Mouse (Mus musculus): ENCODE results near the gene Nt5dc1. TPM values are rescaled to one million over a fixed set of nuclear protein-coding genes. Genes with fewer than 3 reads are reported as not detected.

Nt5dc1 gene
- polyA plus RNA-seq, 1 experiment from 2014 or later = 13.2 TPM

GRCm38 (mm10) chr10:34300368-34300767 lies 118.0 kb downstream of the Nt5dc1 start:
- H3K4me3 ChIP-seq (ENCODE audit: low read depth, low read length) = no peak overlapping the region
- no peak overlapping the region for H3K4me2 ChIP-seq
- no peaks in the 10 kb centered on the region for H3K36me3 ChIP-seq (ENCODE audit: control insufficient read depth, insufficient read depth, low read length)
- no peak overlapping the region for H3K27ac ChIP-seq (ENCODE audit: low read depth, low read length)
- H3K9me3 ChIP-seq (ENCODE audit: control insufficient read depth, low read length) = no peaks in the 10 kb centered on the region
- H3K9ac ChIP-seq (ENCODE audit: low read depth, low read length) = no peak overlapping the region
- WGBS = 54% methylated on average over 5 of the region's 5 CpGs
- ATAC-seq (replicated peaks; ENCODE audit: low FRiP score) (no peak), DNase-seq (ENCODE audit: low spot score) (no peak)
- H3K4me1 ChIP-seq (replicated peaks; ENCODE audit: control insufficient read depth, insufficient read depth, low read length) = peaks cover 7% of the 10 kb centered on the region
- H3K27me3 ChIP-seq (replicated peaks; ENCODE audit: control insufficient read depth, insufficient read depth, low read length) = no peaks in the 10 kb centered on the region

- 47% methylated on average over 25 of the region's 25 CpGs for WGBS
- ATAC-seq (replicated peaks; ENCODE audit: low FRiP score) (0 out of 2 replicates have a peak, but pooled peaks have one; percentile 1), DNase-seq (ENCODE audit: low spot score) (no peak)
- H3K27ac ChIP-seq (ENCODE audit: low read depth, low read length) = no peak overlapping the region
- peak overlapping the region; percentile 63 for H3K4me3 ChIP-seq (ENCODE audit: low read depth, low read length)
- H3K9me3 ChIP-seq (ENCODE audit: control insufficient read depth, low read length) = no peaks in the 10 kb centered on the region
- H3K4me2 ChIP-seq = peak overlapping the region; percentile 90
- H3K27me3 ChIP-seq (replicated peaks; ENCODE audit: control insufficient read depth, insufficient read depth, low read length) = no peaks in the 10 kb centered on the region
- H3K4me1 ChIP-seq (replicated peaks; ENCODE audit: control insufficient read depth, insufficient read depth, low read length) = peaks cover 7% of the 10 kb centered on the region
- H3K9ac ChIP-seq (ENCODE audit: low read depth, low read length) = 0 out of 2 replicates have a peak overlapping the region, but pooled peaks have one; percentile 1
- no peaks in the 10 kb centered on the region for H3K36me3 ChIP-seq (ENCODE audit: control insufficient read depth, insufficient read depth, low read length)
Observed at GRCm38 (mm10) chr10:34297980-34298753, 120.2 kb downstream of the Nt5dc1 start.

- Histone ChIP-seq H3K36me3 (ENCODE audit: control insufficient read depth, insufficient read depth, low read length) (no peaks in the 10 kb centered on the region), H3K27ac (ENCODE audit: low read depth, low read length) (no peak within 1 kb of the TSS), H3K9me3 (ENCODE audit: control insufficient read depth, low read length) (no peaks in the 10 kb centered on the region), H3K9ac (ENCODE audit: low read depth, low read length) (0 out of 2 replicates have a peak within 1 kb of the TSS, but pooled peaks have one; percentile 1), H3K4me3 (ENCODE audit: low read depth, low read length) (peak within 1 kb of the TSS; percentile 63), H3K4me2 (peak within 1 kb of the TSS; percentile 90), H3K4me1 (replicated peaks; ENCODE audit: control insufficient read depth, insufficient read depth, low read length) (peaks cover 7% of the 10 kb centered on the region), H3K27me3 (replicated peaks; ENCODE audit: control insufficient read depth, insufficient read depth, low read length) (no peaks in the 10 kb centered on the region)
- peak; percentile 94 for ATAC-seq (replicated peaks; ENCODE audit: low FRiP score)
- under 1% methylated on average over 38 of the region's 38 CpGs for WGBS
- DNase-seq (ENCODE audit: low spot score) = peak; percentile 81
Observed at GRCm38 (mm10) chr10:34297299-34297979, 120.9 kb downstream of the Nt5dc1 start, which contains the start of gene Tspyl4. Gene Tspyl4, plus strand, starts transcription at chr10:34297442.

DNA sequence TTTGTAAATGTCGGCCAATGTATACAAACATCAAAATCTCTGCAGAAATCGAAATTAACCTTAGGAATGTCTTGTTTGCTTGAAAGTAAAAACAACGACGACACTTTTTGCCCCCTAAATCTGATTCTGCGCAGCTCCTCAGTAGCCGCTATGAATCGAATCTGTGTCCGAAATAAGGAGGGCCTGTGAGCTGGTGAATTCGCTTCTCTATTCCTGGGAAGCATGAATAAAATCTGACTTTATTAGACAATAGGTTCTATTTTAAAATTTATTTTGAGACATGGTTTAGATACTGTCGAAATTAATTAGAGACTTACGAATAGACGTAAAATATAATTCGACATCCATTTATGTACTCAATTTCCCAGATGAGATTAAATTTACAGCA lies 121.4 kb downstream of the Nt5dc1 start:
- no peak for DNase-seq (ENCODE audit: low spot score)
- ATAC-seq (replicated peaks; ENCODE audit: low FRiP score) = no peak

DNA sequence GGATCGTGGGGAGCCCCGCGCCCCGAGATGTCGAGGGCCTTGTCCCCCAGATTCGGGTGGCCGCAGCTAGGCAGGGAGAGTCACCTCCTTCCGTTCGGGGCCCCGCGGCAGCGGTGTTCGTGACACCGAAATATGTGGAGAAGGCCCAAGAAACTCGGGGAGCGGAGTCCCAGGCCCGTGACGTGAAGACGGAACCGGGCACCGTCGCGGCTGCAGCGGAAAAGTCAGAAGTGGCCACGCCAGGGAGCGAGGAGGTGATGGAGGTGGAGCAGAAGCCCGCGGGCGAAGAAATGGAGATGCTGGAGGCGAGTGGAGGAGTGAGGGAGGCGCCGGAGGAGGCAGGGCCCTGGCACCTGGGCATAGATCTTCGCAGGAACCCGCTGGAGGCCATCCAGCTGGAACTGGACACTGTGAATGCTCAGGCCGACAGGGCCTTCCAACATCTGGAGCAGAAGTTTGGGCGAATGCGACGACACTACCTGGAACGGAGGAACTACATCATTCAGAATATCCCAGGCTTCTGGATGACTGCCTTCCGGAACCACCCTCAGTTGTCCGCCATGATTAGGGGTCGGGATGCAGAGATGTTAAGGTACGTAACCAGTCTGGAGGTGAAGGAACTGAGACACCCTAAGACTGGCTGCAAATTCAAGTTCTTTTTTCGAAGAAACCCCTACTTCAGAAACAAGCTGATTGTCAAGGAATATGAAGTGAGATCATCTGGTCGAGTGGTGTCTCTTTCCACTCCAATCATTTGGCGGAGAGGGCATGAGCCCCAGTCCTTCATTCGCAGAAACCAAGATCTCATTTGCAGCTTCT lies 135.7 kb downstream of the Nt5dc1 start:
- DNase-seq (ENCODE audit: low spot score) = no peak
- peaks cover 12% of the 10 kb centered on the region for H3K4me1 ChIP-seq (replicated peaks; ENCODE audit: control insufficient read depth, insufficient read depth, low read length)
- ATAC-seq (replicated peaks; ENCODE audit: low FRiP score) = peak; percentile 48
- H3K4me2 ChIP-seq = peak overlapping the region; percentile 91
- no peaks in the 10 kb centered on the region for H3K9me3 ChIP-seq (ENCODE audit: control insufficient read depth, low read length)
- no peaks in the 10 kb centered on the region for H3K36me3 ChIP-seq (ENCODE audit: control insufficient read depth, insufficient read depth, low read length)
- peak overlapping the region; percentile 98 for H3K4me3 ChIP-seq (ENCODE audit: low read depth, low read length)
- 3% methylated on average over 47 of the region's 47 CpGs for WGBS
- peak overlapping the region; percentile 96 for H3K9ac ChIP-seq (ENCODE audit: low read depth, low read length)
- H3K27me3 ChIP-seq (replicated peaks; ENCODE audit: control insufficient read depth, insufficient read depth, low read length) = no peaks in the 10 kb centered on the region
- peak overlapping the region; percentile 56; the same call in 1 of the 2 replicates for H3K27ac ChIP-seq (ENCODE audit: low read depth, low read length)

More for the DNA sequence above, 121.4 kb downstream of the Nt5dc1 start:
- Histone ChIP-seq H3K27me3 (replicated peaks; ENCODE audit: control insufficient read depth, insufficient read depth, low read length) (no peaks in the 10 kb centered on the region), H3K4me3 (ENCODE audit: low read depth, low read length) (peak overlapping the region; percentile 63), H3K4me1 (replicated peaks; ENCODE audit: control insufficient read depth, insufficient read depth, low read length) (peaks cover 7% of the 10 kb centered on the region), H3K9me3 (ENCODE audit: control insufficient read depth, low read length) (no peaks in the 10 kb centered on the region), H3K36me3 (ENCODE audit: control insufficient read depth, insufficient read depth, low read length) (no peaks in the 10 kb centered on the region), H3K4me2 (peak overlapping the region; percentile 90), H3K27ac (ENCODE audit: low read depth, low read length) (no peak overlapping the region), H3K9ac (ENCODE audit: low read depth, low read length) (no peak overlapping the region)
- 10% methylated on average over 13 of the region's 13 CpGs for WGBS

GRCm38 (mm10) chr10:34281962-34282388 lies 136.4 kb downstream of the Nt5dc1 start, which contains the start of gene Tspyl1:
Gene Tspyl1, plus strand, starts transcription at chr10:34282190.
- ATAC-seq (replicated peaks; ENCODE audit: low FRiP score) (peak; percentile 95), DNase-seq (ENCODE audit: low spot score) (peak; percentile 94)
- Histone ChIP-seq H3K36me3 (ENCODE audit: control insufficient read depth, insufficient read depth, low read length) (no peaks in the 10 kb centered on the region), H3K4me3 (ENCODE audit: low read depth, low read length) (peak within 1 kb of the TSS; percentile 98), H3K4me2 (peak within 1 kb of the TSS; percentile 91), H3K27ac (ENCODE audit: low read depth, low read length) (peak within 1 kb of the TSS; percentile 68), H3K9me3 (ENCODE audit: control insufficient read depth, low read length) (no peaks in the 10 kb centered on the region), H3K4me1 (replicated peaks; ENCODE audit: control insufficient read depth, insufficient read depth, low read length) (peaks cover 12% of the 10 kb centered on the region), H3K27me3 (replicated peaks; ENCODE audit: control insufficient read depth, insufficient read depth, low read length) (no peaks in the 10 kb centered on the region), H3K9ac (ENCODE audit: low read depth, low read length) (peak within 1 kb of the TSS; percentile 96)
- 0% methylated on average over 37 of the region's 38 CpGs for WGBS

- Histone ChIP-seq H3K9ac (ENCODE audit: low read depth, low read length) (peak overlapping the region; percentile 96), H3K27ac (ENCODE audit: low read depth, low read length) (peak overlapping the region; percentile 68), H3K4me3 (ENCODE audit: low read depth, low read length) (peak overlapping the region; percentile 98), H3K36me3 (ENCODE audit: control insufficient read depth, insufficient read depth, low read length) (no peaks in the 10 kb centered on the region), H3K4me1 (replicated peaks; ENCODE audit: control insufficient read depth, insufficient read depth, low read length) (peaks cover 12% of the 10 kb centered on the region), H3K9me3 (ENCODE audit: control insufficient read depth, low read length) (no peaks in the 10 kb centered on the region), H3K4me2 (peak overlapping the region; percentile 91), H3K27me3 (replicated peaks; ENCODE audit: control insufficient read depth, insufficient read depth, low read length) (no peaks in the 10 kb centered on the region)
- ATAC-seq (replicated peaks; ENCODE audit: low FRiP score) (no peak; the same call in 1 of the 2 replicates), DNase-seq (ENCODE audit: low spot score) (no peak)
- WGBS = 22% methylated on average over 14 of the region's 14 CpGs
Observed at GRCm38 (mm10) chr10:34281211-34281961, 137.0 kb downstream of the Nt5dc1 start.

Measured in liver, embryonic 11.5 days (tissue).